Mouse (Mus musculus) cerebellum, adult 2 months (tissue): Measurements from ENCODE around the gene Atp5h.

ENCODE experiments used
- CTCF ChIP-seq: fragments of 200-500 bp; IDR thresholded peaks from 2 replicates; pipeline ENCODE4 v1.5.1; 2011; ENCODE audit warnings: low read depth, mild to moderate bottlenecking, control low read depth, low read length, moderate library complexity, borderline replicate concordance; ENCODE audit not compliant: insufficient read depth
- POLR2A ChIP-seq: fragments of 200-500 bp; IDR thresholded peaks from 2 replicates; pipeline ENCODE4 v1.6.1; 2011; ENCODE audit warnings: low read length, control low read depth, borderline replicate concordance; ENCODE audit not compliant: insufficient read depth

DNA sequence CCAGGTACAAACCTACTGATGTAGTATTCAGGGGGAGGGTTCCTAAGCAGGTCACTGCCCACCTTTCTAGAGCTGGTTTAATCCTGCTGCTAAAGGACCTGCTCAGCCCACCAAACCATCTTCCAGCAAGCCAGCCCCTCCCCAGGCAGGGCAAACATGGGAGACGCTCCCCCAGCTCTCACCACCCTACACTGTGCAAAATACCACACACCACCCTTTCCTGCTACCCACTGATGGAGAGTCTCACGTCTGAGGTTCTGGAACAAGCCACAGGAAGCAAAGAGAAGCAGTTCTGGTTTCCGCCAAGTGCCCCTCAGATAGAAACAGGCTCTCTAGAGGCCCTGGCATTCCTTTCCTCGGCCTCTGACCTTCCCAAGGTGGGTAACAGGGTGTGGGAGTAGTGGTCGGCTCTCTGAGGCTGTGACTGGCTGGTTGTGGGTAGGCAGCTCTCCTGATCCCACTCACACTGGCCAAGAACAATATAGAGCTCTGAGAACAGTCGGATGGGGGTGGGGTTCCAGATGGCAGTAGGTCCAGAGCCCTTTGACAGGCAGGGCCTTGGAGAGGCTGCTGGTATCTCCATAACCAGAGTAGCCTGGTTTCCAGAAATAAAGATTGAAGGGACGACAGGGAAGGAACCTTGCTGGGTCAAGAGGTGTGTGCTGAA, 53.6 kb downstream of the Atp5h start:
- TF ChIP-seq CTCF: no peak
- TF ChIP-seq POLR2A: no peak
